Mouse (Mus musculus): ENCODE results near the gene Wdr6. TPM values are rescaled to one million over a fixed set of nuclear protein-coding genes. Genes with fewer than 3 reads are reported as not detected.

Wdr6 gene
- polyA plus RNA-seq, 1 experiment from 2014 or later = 78.9 TPM

DNA sequence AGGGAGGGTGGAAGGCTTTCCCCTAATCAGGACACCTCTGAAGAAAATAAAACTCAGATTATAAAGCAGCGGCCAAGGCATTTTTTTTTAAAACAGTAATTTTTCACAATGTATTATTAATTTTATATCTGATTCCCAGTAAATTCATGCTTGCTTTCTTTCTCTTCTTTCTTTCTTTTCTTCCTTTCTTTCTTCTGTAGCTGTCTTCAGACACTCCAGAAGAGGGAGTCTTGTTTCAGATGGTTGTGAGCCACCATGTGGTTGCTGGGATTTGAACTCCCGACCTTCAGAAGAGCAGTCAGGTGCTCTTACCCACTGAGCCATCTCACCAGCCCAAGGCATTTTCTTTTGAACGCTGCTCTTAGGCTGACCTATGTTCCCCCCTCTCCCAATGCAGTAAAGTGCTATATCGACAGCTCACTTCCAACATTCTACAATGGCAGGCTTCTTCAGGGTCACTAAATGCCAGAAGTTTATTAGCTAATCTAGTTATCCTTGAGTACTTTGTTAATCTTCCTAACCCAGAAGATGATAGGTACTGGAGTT lies 20.6 kb upstream of the Wdr6 start:
- DNase-seq (ENCODE audit: low spot score) (peak; percentile 55), ATAC-seq (ENCODE audit: low read depth) (no peak)
- Histone ChIP-seq H3K36me3 (ENCODE audit: control insufficient read depth, insufficient read depth, low read length) (peaks cover 13% of the 10 kb centered on the region), H3K9ac (ENCODE audit: low read depth, low read length) (no peak overlapping the region), H3K9me3 (ENCODE audit: control insufficient read depth, low read length) (no peaks in the 10 kb centered on the region), H3K4me3 (ENCODE audit: low read depth, low read length) (no peak overlapping the region), H3K27ac (replicated peaks; ENCODE audit: low read depth, low read length) (no peak overlapping the region), H3K4me1 (ENCODE audit: control insufficient read depth, insufficient read depth, low read length) (no peaks in the 10 kb centered on the region), H3K4me2 (ENCODE audit: low read depth, low read length) (no peak overlapping the region), H3K27me3 (replicated peaks; ENCODE audit: control insufficient read depth, insufficient read depth, low read length) (no peaks in the 10 kb centered on the region)
- 81% methylated on average over 4 of the region's 4 CpGs for WGBS

DNA sequence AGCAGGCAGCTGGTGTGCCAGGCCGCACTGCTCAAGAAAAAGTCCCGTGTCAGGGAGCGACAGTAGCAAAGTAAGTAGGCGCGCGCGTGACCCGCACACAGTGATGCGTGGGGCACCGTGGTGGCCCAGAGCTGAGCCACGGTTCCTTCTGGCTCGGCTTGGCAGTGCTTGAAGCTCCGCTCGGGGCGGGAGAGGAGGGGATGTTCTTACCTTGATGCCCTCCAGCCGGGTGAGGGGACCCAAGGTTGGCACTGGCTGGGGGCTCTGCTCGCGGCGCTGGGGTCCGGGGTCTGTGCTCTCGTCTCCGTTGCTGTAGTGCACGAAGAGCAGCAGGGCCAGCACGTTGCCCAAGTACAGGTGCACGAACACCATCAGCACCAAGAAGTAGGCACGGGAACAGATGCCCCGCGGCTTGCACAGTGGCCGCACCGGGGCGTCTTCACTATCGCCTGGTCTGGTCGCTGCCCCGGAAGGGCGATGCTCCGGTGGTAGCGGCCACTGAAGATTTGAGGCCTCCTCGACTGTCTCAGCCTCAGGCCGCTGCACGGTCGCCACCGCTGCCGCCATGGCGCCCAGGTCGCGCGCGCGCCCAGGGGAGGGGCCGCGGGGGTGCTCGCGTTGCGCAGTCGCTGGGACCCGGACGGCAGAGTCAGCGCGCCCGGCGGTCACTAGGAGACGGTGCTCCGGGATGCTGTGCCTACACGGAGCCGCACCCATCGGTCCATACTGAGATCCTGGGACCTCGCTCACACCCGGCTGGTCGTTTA lies 18.6 kb upstream of the Wdr6 start, which contains the start of gene P4htm:
P4htm (minus strand) TSS at position 670 of the 767 bp plus-strand sequence.
- Histone ChIP-seq H3K4me3 (ENCODE audit: low read depth, low read length) (peak within 1 kb of the TSS; percentile 74), H3K9ac (ENCODE audit: low read depth, low read length) (peak within 1 kb of the TSS; percentile 80), H3K27ac (replicated peaks; ENCODE audit: low read depth, low read length) (no peak within 1 kb of the TSS), H3K4me2 (ENCODE audit: low read depth, low read length) (peak within 1 kb of the TSS; percentile 95), H3K4me1 (ENCODE audit: control insufficient read depth, insufficient read depth, low read length) (no peaks in the 10 kb centered on the region), H3K36me3 (ENCODE audit: control insufficient read depth, insufficient read depth, low read length) (no peaks in the 10 kb centered on the region), H3K27me3 (replicated peaks; ENCODE audit: control insufficient read depth, insufficient read depth, low read length) (no peaks in the 10 kb centered on the region), H3K9me3 (ENCODE audit: control insufficient read depth, low read length) (no peaks in the 10 kb centered on the region)
- DNase-seq (ENCODE audit: low spot score) = peak; percentile 69
- WGBS = 3% methylated on average over 43 of the region's 69 CpGs
- peak; percentile 74 for ATAC-seq (ENCODE audit: low read depth)

DNA sequence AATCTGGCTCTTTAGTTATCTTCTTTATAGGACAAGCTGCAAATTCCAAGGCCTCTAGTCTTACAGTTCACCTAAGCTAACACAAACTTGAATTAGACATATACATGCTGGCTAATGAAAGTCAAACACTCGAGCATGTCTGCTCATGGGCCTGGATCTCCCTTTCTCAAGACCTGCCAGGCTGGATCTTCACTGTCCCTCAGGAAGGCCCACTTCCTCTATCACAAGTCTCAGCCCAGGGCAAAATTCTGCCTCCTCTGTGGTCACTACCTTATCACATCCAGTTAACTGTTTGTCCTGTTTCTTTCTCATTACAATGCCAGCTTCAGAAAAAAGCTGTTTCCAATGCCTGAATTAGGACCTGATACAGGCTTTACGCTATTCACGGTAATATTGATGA lies 15.8 kb upstream of the Wdr6 start:
- no peak overlapping the region for H3K27ac ChIP-seq (replicated peaks; ENCODE audit: low read depth, low read length)
- H3K9me3 ChIP-seq (ENCODE audit: control insufficient read depth, low read length) = no peaks in the 10 kb centered on the region
- no peak overlapping the region for H3K4me3 ChIP-seq (ENCODE audit: low read depth, low read length)
- WGBS = 75% methylated on average over 3 of the region's 3 CpGs
- H3K9ac ChIP-seq (ENCODE audit: low read depth, low read length) = no peak overlapping the region
- no peak for DNase-seq (ENCODE audit: low spot score)
- H3K4me1 ChIP-seq (ENCODE audit: control insufficient read depth, insufficient read depth, low read length) = no peaks in the 10 kb centered on the region
- no peak overlapping the region for H3K4me2 ChIP-seq (ENCODE audit: low read depth, low read length)
- no peak for ATAC-seq (ENCODE audit: low read depth)
- no peaks in the 10 kb centered on the region for H3K27me3 ChIP-seq (replicated peaks; ENCODE audit: control insufficient read depth, insufficient read depth, low read length)
- H3K36me3 ChIP-seq (ENCODE audit: control insufficient read depth, insufficient read depth, low read length) = no peaks in the 10 kb centered on the region

DNA sequence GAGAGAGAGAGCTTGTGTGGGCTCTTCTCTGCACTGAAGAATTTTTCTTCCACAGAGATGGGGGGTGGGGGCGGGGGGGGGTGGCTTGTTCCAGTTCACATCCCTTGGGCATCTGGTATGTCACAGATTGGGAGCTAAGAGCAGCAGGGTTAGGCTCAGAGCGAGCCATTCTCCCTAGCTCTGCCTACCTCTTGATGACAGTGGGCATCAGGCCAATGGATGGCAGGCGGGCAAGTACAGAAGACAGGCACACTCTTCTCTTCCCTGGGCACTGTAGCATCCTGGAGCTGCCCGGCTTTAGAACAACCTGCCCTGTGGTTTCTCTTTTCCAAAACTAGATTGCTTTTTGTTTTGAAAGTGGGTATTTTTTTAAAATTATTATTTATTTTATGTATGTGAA lies 12.9 kb upstream of the Wdr6 start:
- H3K27me3 ChIP-seq (replicated peaks; ENCODE audit: control insufficient read depth, insufficient read depth, low read length) = no peaks in the 10 kb centered on the region
- ATAC-seq (ENCODE audit: low read depth) = no peak
- no peak overlapping the region for H3K27ac ChIP-seq (replicated peaks; ENCODE audit: low read depth, low read length)
- peaks cover 11% of the 10 kb centered on the region for H3K4me1 ChIP-seq (ENCODE audit: control insufficient read depth, insufficient read depth, low read length)
- no peak overlapping the region for H3K9ac ChIP-seq (ENCODE audit: low read depth, low read length)
- H3K9me3 ChIP-seq (ENCODE audit: control insufficient read depth, low read length) = no peaks in the 10 kb centered on the region
- no peak for DNase-seq (ENCODE audit: low spot score)
- no peaks in the 10 kb centered on the region for H3K36me3 ChIP-seq (ENCODE audit: control insufficient read depth, insufficient read depth, low read length)
- no peak overlapping the region for H3K4me2 ChIP-seq (ENCODE audit: low read depth, low read length)
- no peak overlapping the region for H3K4me3 ChIP-seq (ENCODE audit: low read depth, low read length)
- WGBS = 91% methylated on average over 4 of the region's 4 CpGs

DNA sequence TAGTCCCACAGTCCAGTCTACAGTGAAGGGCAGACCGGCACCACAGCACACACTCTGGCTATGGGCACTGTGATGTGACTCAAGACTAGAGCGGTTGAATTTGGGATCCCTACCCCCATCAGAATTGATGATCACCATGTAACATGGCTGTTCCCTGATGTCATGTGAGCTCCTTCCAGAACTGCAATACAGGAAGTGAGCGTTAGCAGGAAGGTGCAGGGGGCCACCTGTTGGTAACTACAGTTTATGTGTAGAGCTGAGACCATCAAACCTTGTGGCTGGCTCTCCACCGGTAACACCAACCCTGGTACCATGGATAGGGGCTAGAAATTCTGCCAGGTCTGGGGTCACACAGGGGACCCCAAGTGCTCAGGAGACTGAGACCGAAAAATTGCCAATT lies 10.7 kb upstream of the Wdr6 start:
- ATAC-seq (ENCODE audit: low read depth) (no peak), DNase-seq (ENCODE audit: low spot score) (peak; percentile 23)
- H3K27me3 ChIP-seq (replicated peaks; ENCODE audit: control insufficient read depth, insufficient read depth, low read length) = no peaks in the 10 kb centered on the region
- no peaks in the 10 kb centered on the region for H3K36me3 ChIP-seq (ENCODE audit: control insufficient read depth, insufficient read depth, low read length)
- H3K4me1 ChIP-seq (ENCODE audit: control insufficient read depth, insufficient read depth, low read length) = peaks cover 11% of the 10 kb centered on the region
- no peak overlapping the region for H3K4me3 ChIP-seq (ENCODE audit: low read depth, low read length)
- no peak overlapping the region for H3K4me2 ChIP-seq (ENCODE audit: low read depth, low read length)
- no peak overlapping the region for H3K9ac ChIP-seq (ENCODE audit: low read depth, low read length)
- no peaks in the 10 kb centered on the region for H3K9me3 ChIP-seq (ENCODE audit: control insufficient read depth, low read length)
- no peak overlapping the region for H3K27ac ChIP-seq (replicated peaks; ENCODE audit: low read depth, low read length)
- 68% methylated on average over 5 of the region's 5 CpGs for WGBS

DNA sequence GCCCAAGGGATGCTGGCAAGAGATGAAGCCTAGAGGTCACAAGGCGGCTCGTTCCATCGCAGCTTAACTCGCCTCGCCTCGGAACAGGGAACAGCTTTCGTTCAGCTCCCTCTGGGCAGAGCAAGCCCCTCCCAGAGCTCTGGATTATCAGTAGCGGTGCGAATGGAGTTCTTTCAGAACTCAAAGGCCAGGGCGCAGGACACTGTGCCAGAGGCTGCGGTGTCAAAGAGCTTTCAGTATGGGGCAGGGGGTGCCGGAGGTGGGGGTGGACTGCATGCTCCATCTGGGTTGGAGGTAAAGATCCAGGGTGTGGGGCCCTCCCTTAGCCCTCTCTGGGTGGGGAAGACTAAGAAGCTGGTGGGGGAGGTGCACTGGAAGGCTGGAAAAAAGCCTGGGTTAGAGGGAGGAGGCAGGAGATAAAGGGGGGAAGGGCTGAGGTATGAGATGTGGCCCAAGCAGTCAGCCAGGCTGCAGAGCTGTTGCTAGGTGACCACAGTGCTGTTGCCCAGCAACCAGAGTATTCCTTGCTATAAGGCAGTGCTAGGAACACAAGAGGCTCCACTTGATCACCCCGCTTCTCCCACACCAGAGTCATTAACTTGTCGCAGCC lies 9.1 kb upstream of the Wdr6 start:
- peak overlapping the region; percentile 47; the same call in 1 of the 2 replicates for H3K9ac ChIP-seq (ENCODE audit: low read depth, low read length)
- H3K4me2 ChIP-seq (ENCODE audit: low read depth, low read length) = peak overlapping the region; percentile 49
- WGBS = 5% methylated on average over 14 of the region's 14 CpGs
- H3K4me1 ChIP-seq (ENCODE audit: control insufficient read depth, insufficient read depth, low read length) = peaks cover 11% of the 10 kb centered on the region
- H3K9me3 ChIP-seq (ENCODE audit: control insufficient read depth, low read length) = no peaks in the 10 kb centered on the region
- DNase-seq (ENCODE audit: low spot score) (peak; percentile 95), ATAC-seq (ENCODE audit: low read depth) (peak; percentile 96)
- H3K4me3 ChIP-seq (ENCODE audit: low read depth, low read length) = 0 out of 2 replicates have a peak overlapping the region, but pooled peaks have one; percentile 8
- no peaks in the 10 kb centered on the region; the same call in 1 of the 2 replicates for H3K36me3 ChIP-seq (ENCODE audit: control insufficient read depth, insufficient read depth, low read length)
- H3K27me3 ChIP-seq (replicated peaks; ENCODE audit: control insufficient read depth, insufficient read depth, low read length) = no peaks in the 10 kb centered on the region
- H3K27ac ChIP-seq (replicated peaks; ENCODE audit: low read depth, low read length) = peak overlapping the region; percentile 84

DNA sequence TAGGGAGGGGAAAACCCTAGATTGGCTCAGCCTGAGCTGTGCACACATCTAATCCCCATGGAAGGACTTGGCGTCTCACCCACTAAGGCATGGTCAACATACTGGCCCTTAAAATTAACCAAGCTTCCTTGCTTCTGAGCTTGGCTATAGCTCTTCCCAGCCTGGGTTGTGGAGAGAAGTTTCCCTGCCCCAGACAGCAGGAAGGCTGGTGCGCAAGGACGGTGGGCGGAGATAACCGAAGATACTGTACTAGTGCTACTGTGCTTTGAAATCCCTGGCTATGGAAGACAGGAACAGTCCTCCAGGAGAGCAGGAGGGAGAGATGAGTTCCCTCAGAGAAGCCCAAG lies 778 bp upstream of the Wdr6 start:
- H3K27ac ChIP-seq (replicated peaks; ENCODE audit: low read depth, low read length) = peak overlapping the region; percentile 85; the same call in 1 of the 2 replicates
- WGBS = 74% methylated on average over 5 of the region's 5 CpGs
- no peaks in the 10 kb centered on the region for H3K27me3 ChIP-seq (replicated peaks; ENCODE audit: control insufficient read depth, insufficient read depth, low read length)
- no peaks in the 10 kb centered on the region for H3K9me3 ChIP-seq (ENCODE audit: control insufficient read depth, low read length)
- H3K4me1 ChIP-seq (ENCODE audit: control insufficient read depth, insufficient read depth, low read length) = peaks cover 18% of the 10 kb centered on the region
- H3K4me2 ChIP-seq (ENCODE audit: low read depth, low read length) = peak overlapping the region; percentile 86
- H3K36me3 ChIP-seq (ENCODE audit: control insufficient read depth, insufficient read depth, low read length) = peaks cover 19% of the 10 kb centered on the region
- H3K9ac ChIP-seq (ENCODE audit: low read depth, low read length) = peak overlapping the region; percentile 91
- DNase-seq (ENCODE audit: low spot score) (no peak), ATAC-seq (ENCODE audit: low read depth) (no peak)
- H3K4me3 ChIP-seq (ENCODE audit: low read depth, low read length) = peak overlapping the region; percentile 68

DNA sequence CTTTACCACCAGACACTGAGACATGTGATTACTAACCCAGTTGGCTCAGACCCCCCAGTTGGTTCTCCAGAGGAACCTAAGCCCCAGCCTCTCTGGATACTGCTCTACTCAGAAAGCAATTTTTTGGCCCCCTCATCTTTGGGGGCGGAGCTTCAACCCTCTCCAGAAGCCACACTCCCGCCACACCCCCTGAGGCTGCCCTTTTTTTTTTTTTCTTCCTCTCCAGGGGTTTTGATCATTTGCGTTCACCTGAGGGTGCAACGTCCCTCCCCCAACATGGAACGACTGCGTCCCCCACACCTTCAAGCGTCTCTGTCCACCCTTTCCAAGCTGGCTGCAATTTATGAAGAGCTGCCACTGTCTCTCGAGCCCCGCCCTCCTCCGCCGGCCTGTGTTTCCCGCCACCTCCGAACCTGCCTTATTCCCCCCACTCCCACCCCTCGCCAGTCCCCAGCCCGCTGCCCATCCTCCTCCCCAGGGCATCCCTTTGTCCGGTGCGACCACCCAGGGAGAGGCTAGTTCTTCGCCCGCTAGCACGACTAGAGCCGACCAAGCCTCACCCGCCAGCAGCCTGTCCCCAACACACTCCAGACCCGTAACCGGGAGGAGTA lies 500 bp downstream of the Wdr6 start:
- H3K27ac ChIP-seq (replicated peaks; ENCODE audit: low read depth, low read length) = peak overlapping the region; percentile 85
- under 1% methylated on average over 24 of the region's 24 CpGs for WGBS
- peak overlapping the region; percentile 86 for H3K4me2 ChIP-seq (ENCODE audit: low read depth, low read length)
- peak overlapping the region; percentile 68 for H3K4me3 ChIP-seq (ENCODE audit: low read depth, low read length)
- H3K36me3 ChIP-seq (ENCODE audit: control insufficient read depth, insufficient read depth, low read length) = peaks cover 31% of the 10 kb centered on the region
- H3K4me1 ChIP-seq (ENCODE audit: control insufficient read depth, insufficient read depth, low read length) = peaks cover 18% of the 10 kb centered on the region
- H3K27me3 ChIP-seq (replicated peaks; ENCODE audit: control insufficient read depth, insufficient read depth, low read length) = no peaks in the 10 kb centered on the region
- DNase-seq (ENCODE audit: low spot score) = peak; percentile 79
- no peak; the same call in 1 of the 2 replicates for ATAC-seq (ENCODE audit: low read depth)
- H3K9me3 ChIP-seq (ENCODE audit: control insufficient read depth, low read length) = no peaks in the 10 kb centered on the region
- peak overlapping the region; percentile 91 for H3K9ac ChIP-seq (ENCODE audit: low read depth, low read length)
